Mouse (Mus musculus) spleen, adult 2 months (tissue): ENCODE results near the gene Sctr. TPM values are rescaled to one million over a fixed set of nuclear protein-coding genes. Genes with fewer than 3 reads are reported as not detected.
A peak's percentile ranks its signal among the peaks of the same experiment; 100 is the strongest.

Experiments
- DNase-seq, 2 experiments: peaks; one replicate each; pipeline versions ENCODE4 v3.0.0 to v3.0.0-alpha.2; 2012 to 2021; ENCODE audit warnings: low spot score in 2 of 2, low read depth in 1 of 2
- H3K27ac ChIP-seq: fragments of 200-500 bp; 2 replicates; pipeline ENCODE4 v1.5.1; 2012; ENCODE audit warnings: low read length, inconsistent platforms; ENCODE audit not compliant: insufficient read depth
- H3K27me3 ChIP-seq: fragments of 200-500 bp; 2 replicates; pipeline ENCODE4 v1.6.1; 2012; ENCODE audit warnings: mild to moderate bottlenecking, moderate library complexity, low read length, inconsistent platforms; ENCODE audit not compliant: control insufficient read depth, insufficient read depth
- H3K36me3 ChIP-seq: fragments of 200-500 bp; 2 replicates; pipeline ENCODE4 v1.6.1; 2012; ENCODE audit warnings: mild to moderate bottlenecking, low read length, inconsistent platforms; ENCODE audit not compliant: control insufficient read depth, insufficient read depth
- H3K4me1 ChIP-seq: fragments of 200-500 bp; 2 replicates; pipeline ENCODE4 v1.6.1; 2011; ENCODE audit warnings: inconsistent platforms; ENCODE audit not compliant: control insufficient read depth, insufficient read depth, insufficient read length
- H3K4me3 ChIP-seq: fragments of 200-500 bp; 2 replicates; pipeline ENCODE4 v1.5.1; 2011; ENCODE audit warnings: mild to moderate bottlenecking, inconsistent platforms; ENCODE audit not compliant: insufficient read depth, insufficient read length; ENCODE audit errors: extremely low read depth
- CTCF ChIP-seq: fragments of 200-500 bp; IDR thresholded peaks from 2 replicates; pipeline ENCODE4 v1.5.1; 2011; ENCODE audit warnings: mild to moderate bottlenecking, inconsistent platforms; ENCODE audit not compliant: insufficient read depth, insufficient read length, insufficient replicate concordance; ENCODE audit errors: extremely low read depth
- POLR2A ChIP-seq: fragments of 200-500 bp; IDR thresholded peaks from 2 replicates; pipeline ENCODE4 v1.6.1; 2011; ENCODE audit warnings: low read depth, low read length, inconsistent platforms
- WGBS: fragments of 180-500 bp; shearing (Covaris S2); methylation state at CpG from one replicate; pipeline ENCODE4 v1.1.7; 2018; 5-methylcytosine and 5-hydroxymethylcytosine counted together
- polyA plus RNA-seq: library from polyadenylated mRNA; depleted of rRNA; stranded (reverse); fragments of >200 nt; gene quantifications from 2 replicates; pipeline ENCODE4 v1.2.3, GENCODE M21; 2012

Sctr gene
- polyA plus RNA-seq, 1 experiment, result 0.08 TPM

DNA sequence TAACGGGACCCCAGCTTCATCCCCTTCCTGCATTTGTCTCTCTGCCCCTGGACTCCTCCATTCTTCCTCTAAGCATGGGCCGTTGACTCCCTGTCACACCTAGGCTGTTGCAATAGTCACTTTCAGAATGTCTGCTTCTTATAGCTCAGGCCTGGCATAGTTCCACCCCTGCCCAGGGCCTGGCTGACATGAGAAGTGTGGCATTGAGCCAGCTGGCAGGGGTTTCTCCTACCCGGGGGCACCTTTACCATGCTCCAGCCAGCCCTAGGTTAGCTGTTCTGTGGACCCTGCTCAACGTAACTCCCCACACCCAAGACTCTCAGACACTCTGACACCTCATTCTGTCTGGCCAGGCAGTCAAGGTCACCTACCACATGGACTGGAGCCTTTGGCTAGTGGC is 21.0 kb downstream of the Sctr start:
- WGBS, result 51% methylated on average over 4 of the region's 4 CpGs
- Histone ChIP-seq H3K4me3 (no peak overlapping the region), H3K27ac (no peak overlapping the region), H3K36me3 (no peaks in the 10 kb centered on the region), H3K4me1 (no peaks in the 10 kb centered on the region), H3K27me3 (no peaks in the 10 kb centered on the region)
- no peak for TF ChIP-seq POLR2A
- no peak for TF ChIP-seq CTCF
- no peak for DNase-seq

DNA sequence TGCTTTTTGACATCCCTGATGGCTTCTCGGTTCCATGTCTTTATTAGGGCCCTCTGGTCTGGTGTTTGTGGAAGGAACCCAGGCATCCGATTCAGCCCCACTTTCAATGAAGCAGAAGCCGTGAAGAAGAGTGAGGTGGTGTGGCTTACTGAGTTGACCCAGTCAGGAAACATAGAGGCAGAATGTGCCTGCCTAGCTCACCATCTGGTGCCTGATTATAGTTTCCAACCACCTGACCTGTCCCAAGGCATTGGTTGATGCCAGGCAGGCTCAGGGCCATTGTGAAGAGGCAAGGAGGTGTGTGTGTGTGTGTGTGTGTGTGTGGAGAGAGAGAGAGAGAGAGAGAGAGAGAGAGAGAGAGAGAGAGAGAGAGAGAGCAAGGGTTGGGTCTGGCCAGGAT is 23.8 kb downstream of the Sctr start:
- no peaks in the 10 kb centered on the region for H3K36me3 ChIP-seq
- no peaks in the 10 kb centered on the region for H3K4me1 ChIP-seq
- H3K27ac ChIP-seq, result no peak overlapping the region
- no peak for TF ChIP-seq CTCF
- no peak for TF ChIP-seq POLR2A
- WGBS, result 83% methylated on average over 3 of the region's 3 CpGs
- DNase-seq, result no peak
- no peak overlapping the region for H3K4me3 ChIP-seq
- H3K27me3 ChIP-seq, result no peaks in the 10 kb centered on the region

DNA sequence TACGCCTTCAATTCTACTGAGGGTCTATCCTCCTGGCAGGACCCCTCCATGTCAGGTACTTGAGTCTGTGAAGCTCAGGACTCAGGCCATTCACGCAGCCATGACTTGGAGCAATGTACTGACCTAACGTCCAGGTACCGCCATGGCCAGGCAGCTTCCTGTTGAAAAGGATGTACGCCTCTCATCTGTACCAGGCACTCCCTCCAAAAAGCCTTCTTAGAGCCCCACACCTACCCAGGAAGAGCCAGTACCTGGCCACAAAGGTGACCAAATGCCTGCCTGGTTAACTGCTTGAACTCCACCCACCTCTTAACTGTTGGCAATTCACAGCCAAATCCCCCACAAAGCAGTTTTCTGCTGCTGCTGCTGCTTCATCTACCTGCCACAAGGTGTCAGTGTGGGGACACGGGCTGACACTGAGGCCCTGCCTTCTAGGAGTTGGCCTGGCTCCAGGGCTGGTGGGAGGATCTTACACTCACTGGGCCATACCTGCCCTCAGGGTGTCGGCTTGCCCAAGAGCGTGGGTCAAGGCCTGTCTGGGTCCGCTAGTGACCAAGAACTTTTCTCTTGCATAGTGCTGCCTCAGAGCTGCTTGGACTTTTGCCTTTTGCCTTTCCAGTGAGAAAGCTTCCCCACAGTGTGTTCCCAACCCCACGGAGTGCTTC is 26.2 kb downstream of the Sctr start:
- 38% methylated on average over 10 of the region's 10 CpGs for WGBS
- Histone ChIP-seq H3K27me3 (no peaks in the 10 kb centered on the region), H3K27ac (no peak overlapping the region), H3K4me3 (no peak overlapping the region), H3K36me3 (no peaks in the 10 kb centered on the region), H3K4me1 (no peaks in the 10 kb centered on the region)
- TF ChIP-seq CTCF (peak; percentile 83; the same call in 1 of the 2 replicates), POLR2A (no peak)
- peak; percentile 31 to 34 for DNase-seq

DNA sequence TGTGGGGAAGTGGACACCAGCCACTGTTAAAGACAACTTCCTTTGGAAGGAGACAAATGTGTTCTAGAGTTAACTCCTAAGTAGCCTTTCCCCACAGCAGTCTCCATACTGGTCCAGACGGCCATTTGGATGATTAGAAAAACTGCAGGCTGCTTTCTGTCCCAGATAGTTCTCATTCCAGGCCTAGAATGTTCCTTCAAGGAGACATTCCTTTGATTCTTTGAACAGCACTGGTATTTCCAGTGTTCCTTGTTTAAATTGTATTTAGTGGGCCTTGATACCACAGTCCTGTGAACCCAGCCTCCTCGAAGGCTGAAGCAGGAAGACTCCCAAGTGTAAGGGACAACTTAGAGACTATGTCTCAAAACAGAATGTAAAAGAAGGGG is 26.8 kb downstream of the Sctr start:
- TF ChIP-seq CTCF (no peak), POLR2A (no peak)
- Histone ChIP-seq H3K36me3 (no peaks in the 10 kb centered on the region), H3K27me3 (no peaks in the 10 kb centered on the region), H3K27ac (no peak overlapping the region), H3K4me3 (no peak overlapping the region), H3K4me1 (no peaks in the 10 kb centered on the region)
- 89% methylated on average over 2 of the region's 2 CpGs for WGBS
- no peak for DNase-seq

DNA sequence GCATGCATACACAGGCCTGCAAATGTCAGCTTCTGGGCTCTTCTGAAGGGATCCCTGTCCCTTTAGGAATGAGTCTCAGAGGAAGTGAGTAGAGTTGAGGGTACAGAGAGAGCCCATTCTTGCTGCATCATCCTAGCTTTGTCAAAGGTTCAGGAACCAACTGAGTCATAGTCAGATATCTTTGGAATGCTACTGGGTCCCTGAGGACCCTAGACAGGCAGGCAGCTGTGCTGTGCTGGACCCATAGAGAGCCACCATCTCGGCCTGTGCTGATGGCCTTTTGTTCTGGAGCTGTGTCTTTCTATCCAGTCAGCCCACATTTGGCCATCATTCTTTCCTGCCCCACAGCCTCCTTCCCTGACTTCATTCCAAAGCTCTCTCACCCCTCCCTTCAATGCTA is 28.1 kb downstream of the Sctr start:
- WGBS, result 88% methylated on average over 1 of the region's 1 CpGs
- Histone ChIP-seq H3K4me1 (no peaks in the 10 kb centered on the region), H3K27me3 (no peaks in the 10 kb centered on the region), H3K36me3 (no peaks in the 10 kb centered on the region), H3K4me3 (no peak overlapping the region), H3K27ac (no peak overlapping the region)
- no peak for DNase-seq
- TF ChIP-seq POLR2A, result no peak
- TF ChIP-seq CTCF, result no peak

DNA sequence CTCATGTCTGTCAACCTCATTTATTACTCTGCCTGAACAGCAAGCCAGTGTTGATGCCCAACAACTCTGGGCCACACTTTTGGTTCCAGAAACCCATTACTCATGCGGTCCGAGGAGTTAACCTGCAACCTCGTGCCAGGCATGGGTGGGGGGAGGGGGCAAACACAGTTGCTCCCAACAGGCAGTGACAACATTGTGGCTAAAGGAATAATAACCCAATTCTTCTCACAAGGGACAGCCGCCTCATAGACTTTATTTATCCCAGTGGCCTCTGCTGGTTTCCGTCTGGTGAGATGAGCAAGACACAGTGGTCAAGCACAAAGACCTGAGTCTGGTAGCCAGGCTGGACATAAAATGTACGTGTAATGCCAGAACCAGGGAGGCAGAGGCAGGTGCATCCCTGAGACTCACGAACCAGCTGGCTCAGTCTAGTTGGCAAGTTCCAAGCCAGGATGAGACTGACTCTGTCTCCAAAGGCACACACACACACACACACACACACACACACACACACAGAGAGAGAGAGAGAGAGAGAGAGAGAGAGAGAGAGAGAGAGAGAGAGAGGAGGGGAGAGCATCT is 28.9 kb downstream of the Sctr start:
- WGBS, result 87% methylated on average over 7 of the region's 7 CpGs
- no peaks in the 10 kb centered on the region for H3K36me3 ChIP-seq
- no peak for DNase-seq
- H3K4me3 ChIP-seq, result no peak overlapping the region
- no peak for TF ChIP-seq CTCF
- no peak for TF ChIP-seq POLR2A
- no peaks in the 10 kb centered on the region for H3K27me3 ChIP-seq
- no peaks in the 10 kb centered on the region for H3K4me1 ChIP-seq
- H3K27ac ChIP-seq, result no peak overlapping the region

DNA sequence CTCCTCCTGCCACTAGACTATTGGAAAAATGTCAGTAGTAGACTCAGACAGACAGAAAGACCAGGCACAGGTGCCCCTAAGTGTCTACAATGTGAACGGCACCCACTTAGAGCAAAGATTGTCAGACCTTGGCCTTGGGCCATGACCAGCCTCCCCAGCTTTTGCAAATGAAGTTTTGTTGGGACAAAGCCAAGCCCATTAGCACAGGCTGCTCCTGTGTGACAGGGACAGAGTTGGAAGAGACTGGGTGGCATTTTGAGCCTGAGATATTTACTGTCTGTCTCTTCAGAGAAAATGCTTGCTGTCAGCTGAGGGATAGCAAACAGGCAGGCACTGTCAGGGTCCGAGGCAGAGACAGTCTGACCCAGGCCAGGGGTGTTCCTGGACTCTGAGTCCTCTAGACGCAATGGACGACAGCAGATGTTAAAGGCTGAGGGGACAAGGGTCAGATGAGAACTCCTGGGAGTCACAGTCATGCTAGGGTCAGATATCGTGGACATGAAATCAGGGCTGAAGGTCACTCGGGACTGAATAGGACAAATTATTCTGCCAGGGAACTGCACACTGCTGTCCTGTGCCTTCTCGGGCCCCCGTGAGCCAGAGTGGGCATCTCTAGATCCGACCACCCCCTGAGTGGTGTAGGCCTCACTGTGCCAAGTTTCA is 30.5 kb downstream of the Sctr start:
- WGBS, result 77% methylated on average over 9 of the region's 9 CpGs
- H3K4me3 ChIP-seq, result no peak overlapping the region

More for the DNA sequence above, 30.5 kb downstream of the Sctr start:
- DNase-seq, result no peak
- TF ChIP-seq CTCF, result no peak
- no peak for TF ChIP-seq POLR2A
- H3K4me1 ChIP-seq, result no peaks in the 10 kb centered on the region
- no peaks in the 10 kb centered on the region for H3K36me3 ChIP-seq
- no peak overlapping the region for H3K27ac ChIP-seq
- H3K27me3 ChIP-seq, result no peaks in the 10 kb centered on the region
